Mouse (Mus musculus) CH12.LX (cell line): ENCODE data around the gene Scrn1. TPM values are rescaled to one million over a fixed set of nuclear protein-coding genes. Genes with fewer than 3 reads are reported as not detected.

Experiments used
- DNase-seq: peaks from one replicate; pipeline ENCODE4 v3.0.0-alpha.2; 2013; ENCODE audit errors: extremely low read depth
- H3K27ac ChIP-seq: 2 replicates; pipeline ENCODE4 v1.5.1; 2012; ENCODE audit warnings: low read depth, mild to moderate bottlenecking, control low read depth, moderate library complexity; ENCODE audit not compliant: insufficient read depth
- H3K27me3 ChIP-seq: replicated peaks from 2 replicates; pipeline ENCODE3; 2012; ENCODE audit warnings: inconsistent platforms
- H3K36me3 ChIP-seq, 2 experiments: replicated peaks in 1 of 2; 2 replicates each; pipeline versions ENCODE3 to v1.6.1; 2012; ENCODE audit warnings: inconsistent platforms in 1 of 2, low read length in 1 of 2, mild to moderate bottlenecking in 1 of 2, mixed read lengths in 1 of 2, moderate library complexity in 1 of 2; ENCODE audit not compliant: control insufficient read depth in 1 of 2, insufficient read depth in 1 of 2
- H3K4me1 ChIP-seq, 2 experiments: 2 replicates each; pipeline ENCODE4 v1.6.1; 2012; ENCODE audit warnings: inconsistent platforms in 1 of 2, moderate library complexity in 1 of 2; ENCODE audit not compliant: insufficient read depth in 2 of 2, control insufficient read depth in 1 of 2
- H3K4me2 ChIP-seq: 2 replicates; pipeline ENCODE4 v1.6.1; 2012; ENCODE audit warnings: low read depth, mild to moderate bottlenecking, control low read depth; ENCODE audit not compliant: poor library complexity, insufficient read depth, severe bottlenecking
- H3K4me3 ChIP-seq, 3 experiments: fragments of 150-350 bp in 1 of 3; sonication (generic) in 1 of 3; replicated peaks in 1 of 3; 2 replicates each; pipeline versions ENCODE3 to v1.5.1; 2011 to 2012; ENCODE audit warnings: low read depth in 2 of 3, low read length in 2 of 3, mild to moderate bottlenecking in 2 of 3, moderate library complexity in 2 of 3, control low read depth in 1 of 3, improper control_type of control experiment in 1 of 3, inconsistent platforms in 1 of 3, mixed read lengths in 1 of 3; ENCODE audit not compliant: poor library complexity in 1 of 3
- H3K79me2 ChIP-seq: replicated peaks from 2 replicates; pipeline ENCODE4 v1.6.1; 2012; ENCODE audit warnings: mild to moderate bottlenecking, moderate library complexity; ENCODE audit not compliant: control insufficient read depth, poor library complexity, insufficient read depth, severe bottlenecking; ENCODE audit errors: extremely low read depth
- H3K9ac ChIP-seq: 2 replicates; pipeline ENCODE4 v1.6.1; 2012; ENCODE audit warnings: low read depth, mild to moderate bottlenecking, control low read depth, moderate library complexity; ENCODE audit not compliant: insufficient read depth
- H3K9me3 ChIP-seq: replicated peaks from 2 replicates; pipeline ENCODE3; 2012; ENCODE audit warnings: low read length, inconsistent platforms, mixed read lengths
- BHLHE40 ChIP-seq: IDR thresholded peaks from 2 replicates; pipeline ENCODE4 v1.6.1; 2011; ENCODE audit warnings: mild to moderate bottlenecking, low read depth, low read length, improper control_type of control experiment
- CHD2 ChIP-seq: IDR thresholded peaks from 2 replicates; pipeline ENCODE4 v1.6.1; 2011; ENCODE audit warnings: low read length, improper control_type of control experiment
- EP300 ChIP-seq: IDR thresholded peaks from 2 replicates; pipeline ENCODE4 v1.6.1; 2011; ENCODE audit warnings: low read length, improper control_type of control experiment
- ETS1 ChIP-seq: conservative IDR thresholded peaks from 2 replicates; pipeline ENCODE4 v1.6.1; 2012; ENCODE audit warnings: low read depth, mild to moderate bottlenecking, inconsistent platforms, low read length, improper control_type of control experiment, moderate library complexity
- GABPA ChIP-seq: IDR thresholded peaks from 2 replicates; pipeline ENCODE4 v1.6.1; 2012; ENCODE audit warnings: low read depth, low read length, improper control_type of control experiment, inconsistent platforms; ENCODE audit not compliant: insufficient replicate concordance
- HCFC1 ChIP-seq: IDR thresholded peaks from 2 replicates; pipeline ENCODE4 v1.6.1; 2012; ENCODE audit warnings: low read depth, mild to moderate bottlenecking, inconsistent platforms, low read length, improper control_type of control experiment
- KAT2A ChIP-seq: IDR thresholded peaks from 2 replicates; pipeline ENCODE4 v1.6.1; 2012; ENCODE audit warnings: low read length, improper control_type of control experiment, inconsistent platforms; ENCODE audit not compliant: insufficient replicate concordance
- MAFK ChIP-seq: IDR thresholded peaks from 2 replicates; pipeline ENCODE4 v1.6.1; 2011; ENCODE audit warnings: low read length, improper control_type of control experiment; ENCODE audit not compliant: insufficient replicate concordance
- MAZ ChIP-seq: IDR thresholded peaks from 2 replicates; pipeline ENCODE4 v1.6.1; 2012; ENCODE audit warnings: low read depth, mild to moderate bottlenecking, inconsistent platforms, low read length, improper control_type of control experiment, moderate library complexity
- MYC ChIP-seq: IDR thresholded peaks from 2 replicates; pipeline ENCODE4 v1.6.1; 2011; ENCODE audit warnings: low read depth, mild to moderate bottlenecking, improper control_type of control experiment, low read length
- NELFE ChIP-seq: IDR thresholded peaks from 2 replicates; pipeline ENCODE4 v1.6.1; 2011; ENCODE audit warnings: low read depth, low read length, improper control_type of control experiment
- RAD21 ChIP-seq: IDR thresholded peaks from 2 replicates; pipeline ENCODE4 v1.6.1; 2011; ENCODE audit warnings: low read depth, mild to moderate bottlenecking, low read length, improper control_type of control experiment, moderate library complexity
- SIN3A ChIP-seq: IDR thresholded peaks from 2 replicates; pipeline ENCODE4 v1.6.1; 2012; ENCODE audit warnings: low read length, improper control_type of control experiment, inconsistent platforms
- SMC3 ChIP-seq: IDR thresholded peaks from 2 replicates; pipeline ENCODE4 v1.6.1; 2011; ENCODE audit warnings: low read depth, low read length, improper control_type of control experiment
- ZC3H11A ChIP-seq: IDR thresholded peaks from 2 replicates; pipeline ENCODE4 v1.6.1; 2012; ENCODE audit warnings: low read depth, mild to moderate bottlenecking, inconsistent platforms, low read length, improper control_type of control experiment
- ZKSCAN1 ChIP-seq: IDR thresholded peaks from 2 replicates; pipeline ENCODE4 v1.6.1; 2012; ENCODE audit warnings: low read depth, inconsistent platforms, low read length, improper control_type of control experiment, borderline replicate concordance
- ZMIZ1 ChIP-seq: IDR thresholded peaks from 2 replicates; pipeline ENCODE4 v1.6.1; 2012; ENCODE audit warnings: low read depth, mild to moderate bottlenecking, inconsistent platforms, low read length, improper control_type of control experiment
- dilution Hi-C: fragments of 300-500 bp; cut with MboI; formaldehyde crosslinking; loops from 2 replicates; pipeline ENCODE4 v1.14.3; 2020; ENCODE audit warnings: low sequenced_read_pairs; ENCODE audit not compliant: extremely low pct_unique_long_range_greater_than_20kb, extremely low pct_ligation_motif_present
- in situ Hi-C: fragments of 300-500 bp; cut with MboI; formaldehyde crosslinking; loops from 3 replicates; pipeline ENCODE4 v1.14.3; 2019; ENCODE audit warnings: low sequenced_read_pairs, low pct_ligation_motif_present, low pct_unique_long_range_greater_than_20kb, mixed read lengths
- polyA plus RNA-seq: library from polyadenylated mRNA; unstranded; fragments of >175 nt; gene quantifications from 2 replicates; pipeline ENCODE4 v1.2.1, GENCODE M21; 2012; ENCODE audit warnings: low read depth; ENCODE audit not compliant: insufficient read length
- total RNA-seq, 2 experiments: library from RNA; depleted of rRNA; stranded (reverse); fragments of 300-350 nt in 1 of 2; fragments of >200 nt in 1 of 2; gene quantifications; 2 replicates each; pipeline ENCODE4 v1.2.3; 2012 to 2014

The Scrn1 gene
- total and polyA plus RNA-seq, 3 experiments = 0.04 TPM; not detected in 2

DNA sequence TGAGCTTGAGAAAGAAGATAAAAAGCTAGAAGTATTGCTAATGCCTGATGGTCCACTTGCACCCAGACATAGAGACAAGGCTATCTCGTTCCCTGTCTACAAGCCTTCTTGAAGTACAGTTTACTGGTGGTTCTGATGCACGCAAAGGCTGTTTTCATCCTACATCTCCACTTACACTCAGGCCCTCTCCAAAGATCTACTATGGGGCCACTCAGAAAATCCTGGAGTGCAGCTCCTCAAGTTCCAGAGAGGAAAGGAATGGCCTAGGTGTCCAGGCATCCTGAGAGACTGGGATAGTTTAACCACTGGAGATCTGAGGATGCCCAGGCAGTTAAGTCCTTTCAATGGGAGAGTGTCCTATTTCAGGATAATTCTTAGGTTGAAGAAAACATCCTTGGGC, 24.4 kb upstream of the Scrn1 start:
- peaks cover 2 to 18% of the 10 kb centered on the region in 2 experiments; a peak in 3 of 4 replicates for H3K4me1 ChIP-seq
- TF ChIP-seq ZC3H11A (no peak), ZKSCAN1 (no peak), MYC (no peak), CHD2 (no peak), BHLHE40 (no peak)
- H3K27me3 ChIP-seq = peaks cover 2% of the 10 kb centered on the region
- H3K4me3 ChIP-seq = no peak overlapping the region
- H3K4me2 ChIP-seq = no peak overlapping the region
- H3K9me3 ChIP-seq = no peaks in the 10 kb centered on the region
- no peak overlapping the region for H3K9ac ChIP-seq
- no peak overlapping the region for H3K27ac ChIP-seq
- in situ Hi-C loops = loop anchor here (10.0 to 25.0 kb wide), 3 partner anchors 214 to 422 kb away; no protein-coding TSS in a partner anchor
- dilution Hi-C loops = no loop called here
- no peaks in the 10 kb centered on the region for H3K79me2 ChIP-seq
- no peak for DNase-seq
- H3K36me3 ChIP-seq = peaks cover 2 to 6% of the 10 kb centered on the region in 2 experiments

DNA sequence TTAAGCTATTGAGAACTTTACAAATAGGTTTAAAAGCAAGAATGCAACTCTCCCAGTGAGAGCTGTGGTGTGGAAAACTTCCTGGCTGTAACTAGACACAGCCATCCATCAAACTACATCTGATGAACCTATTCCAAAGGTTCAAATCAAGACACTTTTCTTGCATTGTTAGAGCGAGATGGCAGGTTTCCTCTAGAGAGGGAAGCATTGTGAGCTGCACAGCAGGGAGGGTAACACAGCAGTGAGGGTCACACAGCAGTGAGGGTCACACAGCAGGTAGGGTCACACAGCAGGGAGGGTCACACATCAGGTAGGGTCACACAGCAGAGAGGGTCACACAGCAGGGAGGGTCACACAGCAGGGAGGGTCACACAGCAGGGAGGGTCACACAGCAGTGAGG, 21.9 kb upstream of the Scrn1 start:
- Histone ChIP-seq H3K79me2 (no peaks in the 10 kb centered on the region), H3K36me3 (peaks cover 2 to 6% of the 10 kb centered on the region in 2 experiments), H3K27me3 (peaks cover 2% of the 10 kb centered on the region), H3K4me3 (no peak overlapping the region)
- dilution Hi-C loops = no loop called here
- in situ Hi-C loops = loop anchor here (25.0 kb wide), 2 partner anchors 324 to 424 kb away; no protein-coding TSS in a partner anchor
- DNase-seq = no peak
- TF ChIP-seq GABPA (no peak), NELFE (no peak), MAFK (no peak), ZKSCAN1 (no peak), ZC3H11A (no peak), EP300 (no peak), RAD21 (no peak), KAT2A (no peak), BHLHE40 (no peak), ETS1 (no peak), MAZ (no peak), ZMIZ1 (no peak), SMC3 (no peak), HCFC1 (no peak), SIN3A (no peak)
- TF ChIP-seq, all 38 proteins: peak for 0
- Histone ChIP-seq H3K9me3 (no peaks in the 10 kb centered on the region), H3K4me2 (no peak overlapping the region), H3K27ac (no peak overlapping the region), H3K4me1 (peaks cover 2 to 11% of the 10 kb centered on the region in 2 experiments; a peak in 3 of 4 replicates), H3K9ac (no peak overlapping the region)
